Mouse (Mus musculus) lung, embryonic 14.5 days (tissue): ENCODE results near the gene Lipt2. TPM values are rescaled to one million over a fixed set of nuclear protein-coding genes. Genes with fewer than 3 reads are reported as not detected.
A peak's percentile ranks its signal among the peaks of the same experiment; 100 is the strongest.

ENCODE experiments used
- ATAC-seq: fragments of 200-750 bp; cut with Nextera tagmentation; 2 replicates; pipeline ENCODE4 v1.8.0; 2017; ENCODE audit warnings: mild to moderate bottlenecking, moderate TSS enrichment, moderate library complexity; ENCODE audit not compliant: insufficient read depth
- DNase-seq: peaks from one replicate; pipeline ENCODE4 v3.0.0-alpha.2; 2015
- H3K27ac ChIP-seq: fragments of 300-500 bp; sonication (generic); 2 replicates; pipeline ENCODE4 v1.5.1; 2014; ENCODE audit warnings: low read depth, mild to moderate bottlenecking, moderate library complexity
- H3K27me3 ChIP-seq: fragments of 300-500 bp; sonication (generic); 2 replicates; pipeline ENCODE4 v1.6.1; 2014; ENCODE audit warnings: low read length, control low read depth; ENCODE audit not compliant: insufficient read depth
- H3K36me3 ChIP-seq: fragments of 300-500 bp; sonication (generic); 2 replicates; pipeline ENCODE4 v1.6.1; 2014; ENCODE audit warnings: control low read depth; ENCODE audit not compliant: insufficient read depth
- H3K4me1 ChIP-seq: fragments of 300-500 bp; sonication (generic); 2 replicates; pipeline ENCODE4 v1.6.1; 2014; ENCODE audit warnings: antibody characterized with exemption, control low read depth; ENCODE audit not compliant: insufficient read depth
- H3K4me2 ChIP-seq: fragments of 300-500 bp; sonication (generic); 2 replicates; pipeline ENCODE4 v1.6.1; 2014; ENCODE audit warnings: mild to moderate bottlenecking
- H3K4me3 ChIP-seq: fragments of 300-500 bp; sonication (generic); 2 replicates; pipeline ENCODE4 v1.5.1; 2014; ENCODE audit warnings: low read depth, low read length
- H3K9ac ChIP-seq: fragments of 300-500 bp; sonication (generic); 2 replicates; pipeline ENCODE4 v1.6.1; 2014
- H3K9me3 ChIP-seq: fragments of 300-500 bp; sonication (generic); 2 replicates; pipeline ENCODE4 v1.6.1; 2016; ENCODE audit warnings: low read depth, low read length, control low read depth
- CTCF ChIP-seq: IDR thresholded peaks from 2 replicates; pipeline ENCODE4 v1.5.1; 2016; ENCODE audit warnings: antibody characterized with exemption, low read depth
- WGBS: fragments of 180-500 bp; shearing (Covaris S2); extraction: QIAGEN DNeasy Blood & Tissue Kit; methylation state at CpG from one replicate; pipeline ENCODE4 v1.1.7; 2014; 5-methylcytosine and 5-hydroxymethylcytosine counted together
- polyA plus RNA-seq: library from polyadenylated mRNA; unstranded; fragments of >200 nt; fragmentation: Nextera tagmentation; extraction: Ambion mirVana; gene quantifications from 2 replicates; pipeline ENCODE4 v1.2.1, GENCODE M21; 2014

Lipt2 gene
- polyA plus RNA-seq, 1 experiment from 2014 or later: 22.9 TPM

DNA sequence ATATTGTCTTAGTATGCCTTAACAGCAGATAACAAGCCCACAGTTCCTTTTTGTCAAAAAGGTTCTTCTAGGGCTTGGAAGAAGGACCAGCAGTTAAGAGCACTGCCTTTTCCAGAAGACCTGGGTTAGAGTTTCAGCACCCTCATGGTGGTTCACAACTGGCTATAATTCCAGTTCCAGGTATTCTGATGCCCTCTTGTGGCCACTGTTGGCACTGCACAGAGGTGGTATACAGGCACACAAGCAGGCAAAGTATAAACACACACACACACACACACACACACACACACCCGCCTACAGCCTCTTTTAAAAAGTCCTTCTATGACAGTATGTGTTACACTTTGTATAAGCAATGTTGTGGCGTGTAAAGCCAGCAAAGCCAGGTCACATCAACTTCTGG, 34.9 kb upstream of the Lipt2 start:
- WGBS: 70% methylated on average over 2 of the region's 2 CpGs
- Histone ChIP-seq H3K9me3 (no peaks in the 10 kb centered on the region), H3K4me3 (no peak overlapping the region), H3K4me1 (no peaks in the 10 kb centered on the region), H3K4me2 (no peak overlapping the region), H3K36me3 (peaks cover 2% of the 10 kb centered on the region; the same call in 1 of the 2 replicates), H3K27ac (no peak overlapping the region), H3K9ac (no peak overlapping the region), H3K27me3 (no peaks in the 10 kb centered on the region)
- peak; percentile 68 for TF ChIP-seq CTCF
- DNase-seq: peak; percentile 60
- no peak for ATAC-seq

DNA sequence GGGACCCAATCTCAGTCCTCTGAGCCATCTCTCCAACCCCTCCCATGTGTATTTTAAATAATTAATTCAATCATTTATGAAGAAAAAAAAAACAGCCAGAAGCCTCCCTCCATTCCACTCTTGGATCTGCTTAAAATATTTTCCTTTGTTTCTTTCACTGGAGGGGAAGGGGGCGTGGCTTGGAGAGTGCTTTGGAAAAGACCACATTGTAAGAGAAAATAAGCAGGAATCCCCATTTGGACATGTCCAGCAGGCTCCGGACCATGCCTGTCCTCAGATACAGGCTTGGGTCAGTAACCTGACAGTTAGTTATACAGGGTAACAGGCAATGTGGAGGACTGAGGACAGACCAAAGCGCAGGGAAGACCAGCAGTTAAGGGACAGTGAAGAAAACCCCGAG, 33.9 kb upstream of the Lipt2 start:
- ATAC-seq (no peak), DNase-seq (peak; percentile 34)
- H3K9ac ChIP-seq: no peak overlapping the region
- no peak overlapping the region for H3K4me2 ChIP-seq
- no peak for TF ChIP-seq CTCF
- WGBS: 67% methylated on average over 4 of the region's 4 CpGs
- H3K27ac ChIP-seq: no peak overlapping the region
- H3K27me3 ChIP-seq: no peaks in the 10 kb centered on the region
- H3K36me3 ChIP-seq: no peaks in the 10 kb centered on the region
- H3K9me3 ChIP-seq: no peaks in the 10 kb centered on the region
- no peak overlapping the region for H3K4me3 ChIP-seq
- H3K4me1 ChIP-seq: no peaks in the 10 kb centered on the region

GRCm38 (mm10) chr7:100126514-100126913, 32.6 kb upstream of the Lipt2 start:
- no peak overlapping the region for H3K4me2 ChIP-seq
- no peak for TF ChIP-seq CTCF
- H3K36me3 ChIP-seq: no peaks in the 10 kb centered on the region
- no peak overlapping the region for H3K4me3 ChIP-seq
- no peak overlapping the region for H3K27ac ChIP-seq
- H3K9ac ChIP-seq: no peak overlapping the region
- ATAC-seq (no peak), DNase-seq (no peak)
- H3K27me3 ChIP-seq: no peaks in the 10 kb centered on the region
- 65% methylated on average over 7 of the region's 7 CpGs for WGBS
- H3K9me3 ChIP-seq: no peaks in the 10 kb centered on the region
- H3K4me1 ChIP-seq: no peaks in the 10 kb centered on the region

GRCm38 (mm10) chr7:100128262-100129041, 30.6 kb upstream of the Lipt2 start:
- Histone ChIP-seq H3K36me3 (no peaks in the 10 kb centered on the region), H3K27me3 (no peaks in the 10 kb centered on the region), H3K4me3 (no peak overlapping the region), H3K9ac (no peak overlapping the region), H3K9me3 (no peaks in the 10 kb centered on the region), H3K4me2 (no peak overlapping the region), H3K4me1 (no peaks in the 10 kb centered on the region), H3K27ac (no peak overlapping the region)
- WGBS: 68% methylated on average over 7 of the region's 7 CpGs
- ATAC-seq (no peak), DNase-seq (no peak)
- TF ChIP-seq CTCF: no peak

- Histone ChIP-seq H3K4me2 (no peak overlapping the region), H3K36me3 (no peaks in the 10 kb centered on the region), H3K9me3 (no peaks in the 10 kb centered on the region), H3K4me1 (no peaks in the 10 kb centered on the region), H3K4me3 (no peak overlapping the region), H3K9ac (no peak overlapping the region), H3K27ac (no peak overlapping the region), H3K27me3 (no peaks in the 10 kb centered on the region)
- ATAC-seq: no peak
- WGBS: 42% methylated on average over 6 of the region's 6 CpGs
- DNase-seq: no peak
- no peak for TF ChIP-seq CTCF
These were observed 28.5 kb upstream of the Lipt2 start for GRCm38 (mm10) chr7:100130592-100130991.

DNA sequence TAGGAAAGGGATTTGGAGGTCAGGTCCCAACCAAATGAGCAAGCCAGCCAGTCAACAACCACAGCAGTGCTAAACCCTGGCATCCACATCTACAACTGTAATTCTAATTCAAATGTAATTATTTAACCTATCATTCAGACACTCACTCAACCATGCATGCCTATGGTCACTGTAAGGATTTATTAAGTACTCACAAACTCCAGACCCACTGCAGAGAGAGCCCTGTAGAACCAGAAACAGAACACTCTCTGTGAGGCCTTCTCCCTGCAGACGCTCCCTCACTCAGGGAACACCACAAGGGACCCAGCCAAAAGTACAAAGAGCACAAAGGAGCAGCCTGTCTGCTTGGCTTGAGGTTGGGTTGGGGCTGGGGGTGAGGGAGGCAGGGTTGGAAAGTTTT, 26.7 kb upstream of the Lipt2 start:
- Histone ChIP-seq H3K4me2 (no peak overlapping the region), H3K4me3 (no peak overlapping the region), H3K9ac (no peak overlapping the region), H3K36me3 (no peaks in the 10 kb centered on the region), H3K27me3 (no peaks in the 10 kb centered on the region), H3K4me1 (no peaks in the 10 kb centered on the region), H3K9me3 (no peaks in the 10 kb centered on the region), H3K27ac (no peak overlapping the region)
- ATAC-seq: no peak
- DNase-seq: no peak
- 88% methylated on average over 1 of the region's 1 CpGs for WGBS
- no peak for TF ChIP-seq CTCF

GRCm38 (mm10) chr7:100137038-100137437, 22.0 kb upstream of the Lipt2 start:
- H3K27ac ChIP-seq: no peak overlapping the region
- H3K4me1 ChIP-seq: no peaks in the 10 kb centered on the region
- H3K9me3 ChIP-seq: no peaks in the 10 kb centered on the region
- no peaks in the 10 kb centered on the region for H3K36me3 ChIP-seq
- H3K4me2 ChIP-seq: no peak overlapping the region
- H3K9ac ChIP-seq: no peak overlapping the region
- H3K4me3 ChIP-seq: no peak overlapping the region
- ATAC-seq (no peak), DNase-seq (peak; percentile 43)
- WGBS: 58% methylated on average over 9 of the region's 9 CpGs
- TF ChIP-seq CTCF: no peak
- no peaks in the 10 kb centered on the region for H3K27me3 ChIP-seq
